Mouse (Mus musculus) urinary bladder, adult 2 months (tissue): ENCODE data around the gene Atp1a2. TPM values are rescaled to one million over a fixed set of nuclear protein-coding genes. Genes with fewer than 3 reads are reported as not detected.
"Not testable (repeated sequence)": the region's sequence is repeated elsewhere in the genome, so short reads cannot be mapped to it uniquely, and the experiment has no call there.

ENCODE experiments used
- DNase-seq: peaks from one replicate; pipeline ENCODE4 v3.0.0; 2022; ENCODE audit warnings: low spot score
- polyA plus RNA-seq: library from polyadenylated mRNA; depleted of rRNA; stranded (reverse); fragments of >200 nt; gene quantifications from 2 replicates; pipeline ENCODE4 v1.2.3, GENCODE M21; 2012; rRNA removed

Gene Atp1a2
- polyA plus RNA-seq, 1 experiment = 44.1 TPM

DNA sequence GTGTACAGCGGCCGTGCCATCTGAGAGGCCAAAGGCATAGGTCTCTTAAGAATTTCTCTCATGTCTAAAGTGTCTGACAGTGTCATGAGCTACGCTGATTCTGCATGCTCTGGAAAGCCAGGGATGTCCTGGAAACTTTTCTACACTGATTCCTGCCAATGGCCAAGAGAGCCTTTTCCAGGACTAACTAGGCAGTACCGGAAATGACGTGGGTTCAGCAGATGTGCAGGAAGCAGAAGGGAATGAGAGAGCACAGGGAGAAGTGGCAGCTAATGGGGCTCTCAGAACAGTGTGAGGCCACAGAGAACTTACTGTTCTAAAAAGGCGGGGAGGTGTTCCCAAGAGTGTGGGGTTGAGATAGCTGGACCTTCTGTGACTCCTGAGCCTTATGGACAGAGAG, 24.5 kb downstream of the Atp1a2 start:
- no peak for DNase-seq

DNA sequence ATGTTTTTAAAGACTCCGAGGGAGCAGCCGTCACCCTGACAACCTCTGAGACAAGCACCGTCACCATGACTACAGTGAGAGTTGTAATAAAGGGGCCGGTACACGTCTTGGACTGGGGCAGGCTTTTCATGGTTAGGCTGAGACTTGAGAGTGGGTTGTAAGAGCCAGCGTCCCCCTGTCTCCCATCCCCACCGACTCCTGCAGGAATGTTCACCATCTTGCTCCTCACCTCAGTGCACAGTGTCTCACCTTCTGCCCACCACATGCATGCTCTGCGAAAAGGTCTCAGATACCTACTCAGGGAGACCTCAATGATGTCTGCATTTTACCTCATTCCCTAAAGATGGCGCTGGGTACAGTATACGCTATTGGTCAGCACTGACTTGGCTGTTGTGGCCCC, 26.1 kb downstream of the Atp1a2 start:
- no peak for DNase-seq

DNA sequence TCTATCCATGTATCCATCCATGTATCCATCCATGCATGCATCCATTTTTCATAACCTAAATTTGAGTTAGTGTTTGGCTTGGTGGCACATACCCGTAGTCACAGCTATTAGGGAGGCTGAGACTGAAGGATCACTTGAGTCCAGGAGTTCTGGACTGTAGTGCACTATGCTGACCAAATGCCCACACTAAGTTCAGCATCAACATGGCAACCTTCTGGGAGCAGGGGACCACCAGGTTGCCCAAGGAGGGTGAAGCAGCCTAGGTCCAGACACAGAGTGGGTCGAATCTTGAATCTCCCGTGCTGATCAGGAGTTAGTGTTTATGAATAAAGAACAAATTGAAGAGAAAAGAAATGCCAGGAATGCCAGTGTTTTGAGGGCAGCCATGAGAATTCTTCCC, 26.7 kb downstream of the Atp1a2 start:
- DNase-seq = no peak

DNA sequence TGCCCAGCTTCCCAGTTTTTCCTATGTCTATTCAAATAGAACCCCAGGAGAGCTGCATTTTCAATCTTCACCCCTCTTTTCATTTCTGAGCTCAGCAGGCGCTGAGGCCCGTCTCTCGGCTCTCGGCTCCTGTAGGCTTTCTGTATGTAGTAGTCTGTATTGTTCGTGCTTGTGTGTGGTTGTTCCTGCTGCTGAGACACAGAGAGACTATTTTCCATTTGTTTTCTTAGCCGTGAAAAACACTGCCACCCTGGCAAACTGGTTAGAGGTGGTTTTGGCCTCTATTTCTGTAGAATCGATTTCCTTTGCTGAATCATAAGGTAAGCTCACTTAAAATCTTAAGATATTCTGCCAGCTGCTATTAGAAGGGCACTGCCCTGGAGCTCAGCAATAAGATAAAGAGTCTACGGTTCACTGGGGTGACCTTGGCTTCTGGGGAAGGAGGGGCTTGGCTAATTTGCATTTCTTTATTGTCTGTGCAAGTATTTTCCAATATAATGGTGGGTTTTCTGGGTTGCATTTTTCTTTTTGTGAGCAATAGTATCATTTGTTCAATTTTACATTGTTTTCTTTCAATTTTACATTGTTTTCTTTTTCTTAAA, 36.3 kb downstream of the Atp1a2 start, which contains the start of gene Igsf8:
TSS of gene Igsf8 (plus strand) at position 165 of the 602 bp plus-strand sequence.
- no peak for DNase-seq

DNA sequence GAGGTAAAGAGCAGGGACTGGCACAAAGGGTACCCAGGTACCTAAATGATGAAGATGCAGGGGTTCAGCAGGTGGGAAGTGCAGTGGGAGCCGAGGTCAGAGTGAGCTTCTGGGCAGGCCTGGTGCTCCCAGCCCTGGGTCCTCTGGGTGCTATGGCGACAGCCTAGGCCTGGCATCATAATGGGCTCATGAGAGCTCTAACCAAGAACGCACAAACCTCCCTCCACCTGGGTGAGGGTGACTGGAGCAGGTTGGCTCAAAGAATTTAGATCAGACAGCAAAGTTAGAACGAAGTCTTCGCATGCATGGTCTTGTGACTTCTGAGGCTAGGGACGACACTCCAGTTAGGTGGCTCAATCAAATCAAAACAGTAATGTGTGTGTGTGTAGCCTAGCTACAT, 39.5 kb downstream of the Atp1a2 start, which contains the start of gene Atp1a4:
TSS of gene Atp1a4 (minus strand) at position 101 of the 400 bp plus-strand sequence.
- DNase-seq = no peak

DNA sequence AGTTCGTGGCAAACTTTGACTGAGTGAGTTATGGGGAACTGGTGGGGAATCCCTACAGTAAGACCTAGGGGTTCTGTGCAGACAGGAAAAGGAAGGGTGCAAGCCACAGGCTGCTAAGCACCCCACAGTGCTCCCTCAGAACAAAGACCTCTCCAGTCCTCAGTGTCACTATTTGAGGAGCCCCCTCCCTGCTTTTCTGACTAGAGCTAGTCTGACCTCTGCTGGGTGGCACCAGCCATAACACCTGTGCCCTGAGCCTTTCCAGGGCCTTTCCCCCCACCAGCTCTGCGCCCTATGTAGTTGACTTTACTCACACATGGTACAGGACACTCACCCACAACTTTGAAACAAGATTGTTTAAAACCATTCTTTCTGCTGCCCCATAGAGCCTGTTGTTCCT, 50.2 kb downstream of the Atp1a2 start:
- no peak for DNase-seq

DNA sequence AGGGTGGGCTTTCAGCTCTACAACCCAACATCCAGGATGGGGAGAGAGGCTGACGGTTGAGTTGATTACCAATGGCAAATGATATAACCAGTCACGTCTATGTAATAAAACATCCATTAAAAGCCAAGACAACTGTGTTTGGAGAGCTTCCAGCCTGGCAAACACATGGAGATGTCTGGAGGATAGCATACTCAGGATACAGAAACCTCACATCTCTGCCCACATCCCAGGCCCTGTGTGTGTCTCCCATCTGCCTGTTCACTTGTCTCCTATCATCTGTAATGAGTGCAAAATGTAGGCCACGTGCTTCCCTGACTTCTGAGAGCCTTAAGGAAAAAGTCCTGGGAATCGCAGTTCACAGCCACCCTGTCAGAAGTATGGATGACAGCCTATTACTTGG, 50.6 kb downstream of the Atp1a2 start:
- DNase-seq = no peak

DNA sequence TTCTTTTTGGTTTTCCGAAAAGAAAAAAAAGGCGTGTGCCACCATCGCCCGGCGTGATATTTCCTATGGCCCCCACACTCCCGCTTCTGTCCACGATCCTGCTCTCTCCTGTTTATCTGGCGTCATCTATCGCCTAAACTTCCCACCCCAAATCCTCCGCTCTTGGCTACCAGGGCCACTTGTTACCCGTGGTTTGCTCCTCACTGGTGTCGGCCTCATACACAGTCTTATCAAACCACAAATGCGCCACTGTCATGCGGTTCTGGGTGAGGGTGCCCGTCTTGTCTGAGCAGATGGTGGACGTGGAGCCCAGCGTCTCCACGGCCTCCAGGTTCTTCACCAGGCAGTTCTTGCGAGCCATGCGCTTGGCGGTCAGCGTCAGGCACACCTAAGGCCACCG, 53.2 kb downstream of the Atp1a2 start:
- not testable (repeated sequence) for DNase-seq

DNA sequence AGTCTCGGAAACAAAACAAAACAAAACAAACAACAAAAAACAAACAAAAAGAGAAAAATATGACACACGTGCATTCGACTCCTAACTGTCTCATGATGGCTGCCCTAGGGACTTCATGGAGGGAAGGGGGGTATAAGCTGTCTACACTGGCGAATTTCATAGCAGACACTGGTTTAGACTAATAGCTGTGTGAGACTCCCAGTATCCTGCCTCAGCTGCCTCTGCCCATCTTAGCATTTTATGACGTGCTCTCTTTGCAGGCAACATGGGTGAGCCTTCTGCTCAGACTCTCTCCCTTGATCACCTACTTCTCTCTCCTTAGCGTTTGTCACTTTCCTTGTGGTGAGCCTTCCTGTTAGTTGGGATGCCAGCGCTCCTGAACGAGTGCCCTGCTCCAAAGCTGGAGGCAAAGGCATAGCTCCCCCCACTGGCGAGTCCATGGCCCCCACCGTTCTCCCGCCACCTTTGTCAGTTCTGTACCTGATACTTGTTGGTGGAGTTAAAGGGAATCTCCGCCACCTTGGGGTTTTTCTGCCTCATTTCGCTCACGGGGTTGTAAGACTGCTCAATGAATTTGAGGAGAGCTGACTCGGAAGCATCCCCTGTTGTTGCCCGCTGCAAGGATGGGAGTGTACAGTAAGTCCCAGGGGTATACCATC, 54.2 kb downstream of the Atp1a2 start:
- no peak for DNase-seq

DNA sequence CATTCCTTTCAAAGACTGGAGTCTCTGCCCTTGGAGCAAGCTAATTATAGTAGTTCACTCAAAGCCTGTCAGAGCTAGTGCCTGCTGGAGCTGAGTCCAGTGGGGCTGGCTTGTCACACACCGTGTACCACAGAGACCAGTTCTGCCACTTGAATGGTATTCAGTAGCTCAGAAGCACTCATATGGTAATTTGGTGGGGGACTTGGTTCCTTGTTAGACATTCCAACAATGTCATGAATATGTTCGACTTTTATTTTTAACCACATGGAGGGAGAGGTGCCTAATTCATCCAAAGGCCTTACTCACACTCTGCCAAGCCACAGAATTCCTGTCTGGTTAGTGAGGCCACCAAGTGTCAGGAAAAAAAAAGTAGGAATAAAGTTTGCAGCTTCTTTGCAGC, 55.5 kb downstream of the Atp1a2 start:
- no peak for DNase-seq

DNA sequence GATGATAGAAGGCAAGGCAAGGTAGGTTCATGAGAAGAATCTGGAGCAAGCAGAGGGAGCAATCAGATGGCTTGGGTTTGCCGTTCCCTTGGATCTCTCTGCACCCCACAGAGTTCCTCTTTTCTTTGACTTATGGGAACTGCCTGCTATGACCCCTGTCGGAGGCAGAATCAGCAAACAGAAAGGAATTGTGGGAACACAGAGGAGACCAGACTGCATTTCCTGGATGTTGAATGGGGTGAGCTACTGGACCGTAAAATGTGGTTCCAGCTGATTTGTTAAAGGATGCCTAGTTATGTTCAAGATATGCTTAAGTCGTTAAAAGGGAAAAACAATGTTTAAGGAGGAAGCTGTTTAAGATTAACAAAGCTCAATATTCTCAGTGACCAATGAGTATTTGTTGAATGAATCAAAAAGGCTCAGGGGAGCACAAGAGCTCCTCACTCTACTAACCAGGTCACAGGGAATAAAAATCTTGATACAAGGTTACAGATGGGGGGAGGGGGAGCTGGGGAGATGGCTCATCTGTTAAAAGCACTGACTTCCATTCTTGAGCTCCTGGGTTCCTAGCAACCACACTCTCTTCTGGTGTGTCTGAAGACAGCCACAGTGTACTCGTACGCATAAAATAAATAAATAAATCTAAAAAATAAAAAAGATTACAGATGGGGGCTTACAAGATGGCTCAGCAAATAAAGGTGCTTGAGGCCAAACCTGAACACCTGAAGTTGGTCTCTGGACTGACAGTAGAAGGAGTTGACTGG, 56.7 kb downstream of the Atp1a2 start:
- DNase-seq = no peak

DNA sequence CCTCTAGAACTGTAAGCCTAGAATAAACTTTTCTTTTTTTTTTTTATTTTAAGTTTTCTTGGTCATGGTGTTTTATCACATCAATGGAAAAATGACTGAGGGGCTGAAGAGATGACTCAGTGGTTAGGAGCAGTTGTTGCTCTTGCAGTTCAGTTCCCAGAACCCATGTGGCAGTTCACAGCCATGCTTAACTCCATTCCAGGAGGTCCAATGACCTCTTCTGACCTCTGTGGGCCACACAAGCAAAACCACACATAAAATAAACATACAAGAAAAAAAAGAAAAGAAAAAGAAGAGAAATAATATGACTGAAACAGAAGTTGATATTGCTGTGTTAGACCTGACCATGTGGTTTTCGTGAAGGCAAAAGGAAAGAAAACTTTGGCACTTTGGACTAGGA, 68.6 kb downstream of the Atp1a2 start:
- no peak for DNase-seq

DNA sequence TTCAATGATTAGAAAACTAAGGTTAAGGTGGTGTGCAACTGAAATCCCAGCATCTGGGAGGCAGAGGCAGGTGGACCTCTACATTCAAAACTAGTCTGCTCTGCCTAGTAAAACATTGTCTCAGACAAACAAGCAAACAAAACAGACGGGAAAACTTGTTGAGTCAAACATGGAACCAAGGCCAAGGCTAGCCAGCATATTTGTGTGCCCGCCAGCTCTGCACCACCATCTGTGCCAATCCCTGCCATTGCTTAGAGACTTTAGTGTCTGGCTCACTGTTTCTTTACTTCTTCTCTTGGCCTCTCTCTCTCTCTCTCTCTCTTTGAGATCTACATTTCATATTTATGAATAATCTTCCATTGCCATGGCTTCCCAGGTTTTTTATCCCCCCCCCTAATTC, 69.7 kb downstream of the Atp1a2 start:
- no peak for DNase-seq

Other genes starting within 250 kb of the Atp1a2 start
- not detected in 2 replicates for gene Nhlh1, start 240.5 kb downstream of the Atp1a2 start, polyA plus RNA-seq
- gene Copa, start 215.5 kb downstream of the Atp1a2 start, polyA plus RNA-seq = 84.9 and 135 TPM in 2 replicates
- 94.8 and 100.0 TPM in 2 replicates for gene Ncstn, start 215.3 kb downstream of the Atp1a2 start, polyA plus RNA-seq
- gene Pex19, start 171.3 kb downstream of the Atp1a2 start, polyA plus RNA-seq = 89.4 and 89.6 TPM in 2 replicates
- 115 and 118 TPM in 2 replicates for gene Dcaf8, start 150.0 kb downstream of the Atp1a2 start, polyA plus RNA-seq
- gene Pea15a, start 91.3 kb downstream of the Atp1a2 start, polyA plus RNA-seq = 165 and 166 TPM in 2 replicates
- gene Casq1, start 78.2 kb downstream of the Atp1a2 start, polyA plus RNA-seq = 3.2 and 3.3 TPM in 2 replicates
- not detected in 2 replicates for gene Atp1a4, start 39.6 kb downstream of the Atp1a2 start, polyA plus RNA-seq
- 54.7 and 60.0 TPM in 2 replicates for gene Igsf8, start 36.4 kb downstream of the Atp1a2 start, polyA plus RNA-seq
- 0.04 and 0.23 TPM in 2 replicates for gene Kcnj9, start 31.3 kb upstream of the Atp1a2 start, polyA plus RNA-seq
- gene Kcnj10, start 43.1 kb upstream of the Atp1a2 start, polyA plus RNA-seq = 0.39 and 0.52 TPM in 2 replicates
- gene Pigm, start 78.5 kb upstream of the Atp1a2 start, polyA plus RNA-seq = 10.3 and 11.5 TPM in 2 replicates
- 5.1 and 6.9 TPM in 2 replicates for gene Slamf9, start 177.3 kb upstream of the Atp1a2 start, polyA plus RNA-seq
- gene Igsf9, start 183.7 kb upstream of the Atp1a2 start, polyA plus RNA-seq = 12.5 and 14.1 TPM in 2 replicates
- 139 and 175 TPM in 2 replicates for gene Tagln2, start 202.0 kb upstream of the Atp1a2 start, polyA plus RNA-seq
- 0.66 and 1.2 TPM in 2 replicates for gene Cfap45, start 222.7 kb upstream of the Atp1a2 start, polyA plus RNA-seq